Mouse (Mus musculus) CH12.LX (cell line): ENCODE data around the gene Krt222. TPM values are rescaled to one million over a fixed set of nuclear protein-coding genes. Genes with fewer than 3 reads are reported as not detected.

Experiments used
- DNase-seq: peaks from one replicate; pipeline ENCODE4 v3.0.0-alpha.2; 2013; ENCODE audit errors: extremely low read depth
- H3K27ac ChIP-seq: 2 replicates; pipeline ENCODE4 v1.5.1; 2012; ENCODE audit warnings: low read depth, mild to moderate bottlenecking, control low read depth, moderate library complexity; ENCODE audit not compliant: insufficient read depth
- H3K27me3 ChIP-seq: replicated peaks from 2 replicates; pipeline ENCODE3; 2012; ENCODE audit warnings: inconsistent platforms
- H3K36me3 ChIP-seq, 2 experiments: replicated peaks in 1 of 2; 2 replicates each; pipeline versions ENCODE3 to v1.6.1; 2012; ENCODE audit warnings: inconsistent platforms in 1 of 2, low read length in 1 of 2, mild to moderate bottlenecking in 1 of 2, mixed read lengths in 1 of 2, moderate library complexity in 1 of 2; ENCODE audit not compliant: control insufficient read depth in 1 of 2, insufficient read depth in 1 of 2
- H3K4me1 ChIP-seq, 2 experiments: 2 replicates each; pipeline ENCODE4 v1.6.1; 2012; ENCODE audit warnings: inconsistent platforms in 1 of 2, moderate library complexity in 1 of 2; ENCODE audit not compliant: insufficient read depth in 2 of 2, control insufficient read depth in 1 of 2
- H3K4me2 ChIP-seq: 2 replicates; pipeline ENCODE4 v1.6.1; 2012; ENCODE audit warnings: low read depth, mild to moderate bottlenecking, control low read depth; ENCODE audit not compliant: poor library complexity, insufficient read depth, severe bottlenecking
- H3K4me3 ChIP-seq, 3 experiments: fragments of 150-350 bp in 1 of 3; sonication (generic) in 1 of 3; replicated peaks in 1 of 3; 2 replicates each; pipeline versions ENCODE3 to v1.5.1; 2011 to 2012; ENCODE audit warnings: low read depth in 2 of 3, low read length in 2 of 3, mild to moderate bottlenecking in 2 of 3, moderate library complexity in 2 of 3, control low read depth in 1 of 3, improper control_type of control experiment in 1 of 3, inconsistent platforms in 1 of 3, mixed read lengths in 1 of 3; ENCODE audit not compliant: poor library complexity in 1 of 3
- H3K79me2 ChIP-seq: replicated peaks from 2 replicates; pipeline ENCODE4 v1.6.1; 2012; ENCODE audit warnings: mild to moderate bottlenecking, moderate library complexity; ENCODE audit not compliant: control insufficient read depth, poor library complexity, insufficient read depth, severe bottlenecking; ENCODE audit errors: extremely low read depth
- H3K9ac ChIP-seq: 2 replicates; pipeline ENCODE4 v1.6.1; 2012; ENCODE audit warnings: low read depth, mild to moderate bottlenecking, control low read depth, moderate library complexity; ENCODE audit not compliant: insufficient read depth
- H3K9me3 ChIP-seq: replicated peaks from 2 replicates; pipeline ENCODE3; 2012; ENCODE audit warnings: low read length, inconsistent platforms, mixed read lengths
- CHD1 ChIP-seq: IDR thresholded peaks from 2 replicates; pipeline ENCODE4 v1.6.1; 2012; ENCODE audit warnings: low read depth, low read length, improper control_type of control experiment, inconsistent platforms
- CTCF ChIP-seq, 2 experiments: IDR thresholded peaks in 1 of 2; conservative IDR thresholded peaks in 1 of 2; 2 replicates each; pipeline ENCODE4 v1.5.1; 2011 to 2012; ENCODE audit warnings: low read depth in 2 of 2, low read length in 2 of 2, improper control_type of control experiment in 1 of 2, inconsistent platforms in 1 of 2, mild to moderate bottlenecking in 1 of 2, moderate library complexity in 1 of 2
- E2F4 ChIP-seq: IDR thresholded peaks from 2 replicates; pipeline ENCODE4 v1.6.1; 2011; ENCODE audit warnings: low read depth, low read length, improper control_type of control experiment; ENCODE audit not compliant: insufficient replicate concordance
- ELF1 ChIP-seq: IDR thresholded peaks from 2 replicates; pipeline ENCODE4 v1.6.1; 2014; ENCODE audit warnings: low read depth, mild to moderate bottlenecking, inconsistent platforms, low read length, improper control_type of control experiment
- ETS1 ChIP-seq: conservative IDR thresholded peaks from 2 replicates; pipeline ENCODE4 v1.6.1; 2012; ENCODE audit warnings: low read depth, mild to moderate bottlenecking, inconsistent platforms, low read length, improper control_type of control experiment, moderate library complexity
- GABPA ChIP-seq: IDR thresholded peaks from 2 replicates; pipeline ENCODE4 v1.6.1; 2012; ENCODE audit warnings: low read depth, low read length, improper control_type of control experiment, inconsistent platforms; ENCODE audit not compliant: insufficient replicate concordance
- IRF4 ChIP-seq: IDR thresholded peaks from 2 replicates; pipeline ENCODE4 v1.6.1; 2014; ENCODE audit warnings: low read depth, mild to moderate bottlenecking, inconsistent platforms, low read length, improper control_type of control experiment
- JUND ChIP-seq: conservative IDR thresholded peaks from 2 replicates; pipeline ENCODE4 v1.6.1; 2011; ENCODE audit warnings: low read depth, low read length, improper control_type of control experiment
- KAT2A ChIP-seq: IDR thresholded peaks from 2 replicates; pipeline ENCODE4 v1.6.1; 2012; ENCODE audit warnings: low read length, improper control_type of control experiment, inconsistent platforms; ENCODE audit not compliant: insufficient replicate concordance
- MAX ChIP-seq: IDR thresholded peaks from 2 replicates; pipeline ENCODE4 v1.6.1; 2011; ENCODE audit warnings: low read length, improper control_type of control experiment
- MAZ ChIP-seq: IDR thresholded peaks from 2 replicates; pipeline ENCODE4 v1.6.1; 2012; ENCODE audit warnings: low read depth, mild to moderate bottlenecking, inconsistent platforms, low read length, improper control_type of control experiment, moderate library complexity
- MEF2A ChIP-seq: IDR thresholded peaks from 2 replicates; pipeline ENCODE4 v1.6.1; 2014; ENCODE audit warnings: low read depth, mild to moderate bottlenecking, inconsistent platforms, low read length, improper control_type of control experiment, borderline replicate concordance
- MXI1 ChIP-seq: IDR thresholded peaks from 2 replicates; pipeline ENCODE4 v1.6.1; 2011; ENCODE audit warnings: mild to moderate bottlenecking, low read depth, low read length, improper control_type of control experiment
- MYC ChIP-seq: IDR thresholded peaks from 2 replicates; pipeline ENCODE4 v1.6.1; 2011; ENCODE audit warnings: low read depth, mild to moderate bottlenecking, improper control_type of control experiment, low read length
- NELFE ChIP-seq: IDR thresholded peaks from 2 replicates; pipeline ENCODE4 v1.6.1; 2011; ENCODE audit warnings: low read depth, low read length, improper control_type of control experiment
- NRF1 ChIP-seq: IDR thresholded peaks from 2 replicates; pipeline ENCODE4 v1.6.1; 2014; ENCODE audit warnings: low read depth, mild to moderate bottlenecking, inconsistent platforms, low read length, improper control_type of control experiment, moderate library complexity
- PAX5 ChIP-seq: IDR thresholded peaks from 2 replicates; pipeline ENCODE4 v1.6.1; 2012; ENCODE audit warnings: low read length, inconsistent platforms, mixed read lengths
- POLR2A ChIP-seq: IDR thresholded peaks from 2 replicates; pipeline ENCODE4 v1.6.1; 2011; ENCODE audit warnings: low read depth, mild to moderate bottlenecking, improper control_type of control experiment, low read length
- POLR2AphosphoS2 ChIP-seq: IDR thresholded peaks from 2 replicates; pipeline ENCODE4 v1.6.1; 2011; ENCODE audit warnings: low read depth, low read length, improper control_type of control experiment
- RAD21 ChIP-seq: IDR thresholded peaks from 2 replicates; pipeline ENCODE4 v1.6.1; 2011; ENCODE audit warnings: low read depth, mild to moderate bottlenecking, low read length, improper control_type of control experiment, moderate library complexity
- RCOR1 ChIP-seq: conservative IDR thresholded peaks from 2 replicates; pipeline ENCODE4 v1.6.1; 2012; ENCODE audit warnings: low read depth, mild to moderate bottlenecking, inconsistent platforms, low read length, improper control_type of control experiment
- SIN3A ChIP-seq: IDR thresholded peaks from 2 replicates; pipeline ENCODE4 v1.6.1; 2012; ENCODE audit warnings: low read length, improper control_type of control experiment, inconsistent platforms
- SMC3 ChIP-seq: IDR thresholded peaks from 2 replicates; pipeline ENCODE4 v1.6.1; 2011; ENCODE audit warnings: low read depth, low read length, improper control_type of control experiment
- TBP ChIP-seq: conservative IDR thresholded peaks from 2 replicates; pipeline ENCODE4 v1.6.1; 2011; ENCODE audit warnings: low read depth, low read length, improper control_type of control experiment
- TCF12 ChIP-seq: IDR thresholded peaks from 2 replicates; pipeline ENCODE4 v1.6.1; 2014; ENCODE audit warnings: low read depth, mild to moderate bottlenecking, inconsistent platforms, low read length, improper control_type of control experiment
- UBTF ChIP-seq: IDR thresholded peaks from 2 replicates; pipeline ENCODE4 v1.6.1; 2012; ENCODE audit warnings: low read depth, mild to moderate bottlenecking, inconsistent platforms, low read length, improper control_type of control experiment, moderate library complexity
- USF2 ChIP-seq: conservative IDR thresholded peaks from 2 replicates; pipeline ENCODE4 v1.6.1; 2011; ENCODE audit warnings: low read depth, low read length, improper control_type of control experiment
- ZC3H11A ChIP-seq: IDR thresholded peaks from 2 replicates; pipeline ENCODE4 v1.6.1; 2012; ENCODE audit warnings: low read depth, mild to moderate bottlenecking, inconsistent platforms, low read length, improper control_type of control experiment
- ZNF384 ChIP-seq: IDR thresholded peaks from 2 replicates; pipeline ENCODE4 v1.6.1; 2012; ENCODE audit warnings: low read depth, low read length, improper control_type of control experiment, inconsistent platforms
- dilution Hi-C: fragments of 300-500 bp; cut with MboI; formaldehyde crosslinking; loops from 2 replicates; pipeline ENCODE4 v1.14.3; 2020; ENCODE audit warnings: low sequenced_read_pairs; ENCODE audit not compliant: extremely low pct_unique_long_range_greater_than_20kb, extremely low pct_ligation_motif_present
- in situ Hi-C: fragments of 300-500 bp; cut with MboI; formaldehyde crosslinking; loops from 3 replicates; pipeline ENCODE4 v1.14.3; 2019; ENCODE audit warnings: low sequenced_read_pairs, low pct_ligation_motif_present, low pct_unique_long_range_greater_than_20kb, mixed read lengths
- polyA plus RNA-seq: library from polyadenylated mRNA; unstranded; fragments of >175 nt; gene quantifications from 2 replicates; pipeline ENCODE4 v1.2.1, GENCODE M21; 2012; ENCODE audit warnings: low read depth; ENCODE audit not compliant: insufficient read length
- total RNA-seq, 2 experiments: library from RNA; depleted of rRNA; stranded (reverse); fragments of 300-350 nt in 1 of 2; fragments of >200 nt in 1 of 2; gene quantifications; 2 replicates each; pipeline ENCODE4 v1.2.3; 2012 to 2014

Gene Krt222
- total and polyA plus RNA-seq, 3 experiments, result 22.0 to 24.4 (median 22.9) TPM

DNA sequence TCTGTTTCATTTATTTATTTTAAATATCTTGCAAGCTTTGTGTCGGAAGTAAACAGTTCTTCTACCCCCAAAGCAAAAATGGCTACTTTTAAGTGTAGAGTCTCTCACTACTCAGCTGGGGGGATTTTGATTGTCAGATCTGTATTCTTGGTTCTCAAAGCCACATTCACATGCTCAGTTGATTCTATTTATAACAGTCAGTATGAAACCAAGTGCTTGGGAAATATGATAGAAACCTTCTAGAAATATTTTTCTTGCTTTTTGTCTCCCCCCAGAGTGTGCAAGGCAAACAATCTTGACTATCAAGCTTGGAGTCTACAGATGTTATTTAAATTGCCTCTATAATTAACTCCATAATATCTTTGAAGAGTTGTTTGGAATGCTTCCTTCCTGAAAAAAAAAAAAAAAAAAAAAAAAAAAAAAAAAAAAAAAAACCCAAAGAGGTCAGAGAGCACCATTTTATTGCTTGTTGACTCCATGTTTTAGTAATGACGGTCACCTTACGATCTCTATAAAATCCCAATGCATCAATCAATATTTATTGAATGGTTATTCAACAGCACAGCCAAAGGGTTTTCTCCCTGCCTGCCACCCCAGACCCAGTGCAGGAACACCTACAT lies 575 bp downstream of the Krt222 start:
- no peaks in the 10 kb centered on the region for H3K9me3 ChIP-seq
- peak overlapping the region; percentile 65 to 84 (median 78) for H3K4me3 ChIP-seq
- H3K36me3 ChIP-seq, result peaks cover 11 to 22% of the 10 kb centered on the region in 2 experiments
- H3K4me2 ChIP-seq, result peak overlapping the region; percentile 65; the same call in 1 of the 2 replicates
- peaks cover 17 to 36% of the 10 kb centered on the region in 2 experiments for H3K4me1 ChIP-seq
- dilution Hi-C loops, result no loop called here
- peaks cover 6% of the 10 kb centered on the region; the same call in 1 of the 2 replicates for H3K79me2 ChIP-seq
- peak; percentile 53 for DNase-seq
- H3K9ac ChIP-seq, result peak overlapping the region; percentile 75
- H3K27me3 ChIP-seq, result no peaks in the 10 kb centered on the region
- peak overlapping the region; percentile 78 for H3K27ac ChIP-seq
- no peak for TF ChIP-seq UBTF
- TF ChIP-seq ZNF384, result peak; percentile 97
- TF ChIP-seq POLR2A, result no peak
- TF ChIP-seq SMC3, result no peak
- TF ChIP-seq TCF12, result no peak
- TF ChIP-seq CHD1, result peak; percentile 93; the same call in 1 of the 2 replicates
- no peak for TF ChIP-seq KAT2A
- peak; percentile 62; the same call in 1 of the 2 replicates for TF ChIP-seq ETS1
- TF ChIP-seq POLR2AphosphoS2, result no peak
- no peak for TF ChIP-seq ZC3H11A
- 0 out of 2 replicates have a peak, but pooled peaks have one; percentile 47 for TF ChIP-seq MYC
- TF ChIP-seq PAX5, result no peak
- no peak for TF ChIP-seq MAZ
- no peak for TF ChIP-seq GABPA
- no peak for TF ChIP-seq USF2
- peak; percentile 90 for TF ChIP-seq MEF2A
- TF ChIP-seq CTCF (conservative IDR thresholded peaks at IDR 0.05 in 1 of 2, IDR thresholded peaks at IDR 0.05 in 1 of 2; ENCODE audit: low read depth in 2 of 2, low read length in 2 of 2), result no peak; a peak in 1 of 4 replicates
- TF ChIP-seq NRF1, result no peak
- TF ChIP-seq ELF1, result no peak
- no peak for TF ChIP-seq JUND
- peak; percentile 23 for TF ChIP-seq RAD21
- TF ChIP-seq TBP, result peak; percentile 54; the same call in 1 of the 2 replicates
- peak; percentile 66 for TF ChIP-seq SIN3A
- no peak for TF ChIP-seq RCOR1
- 0 out of 2 replicates have a peak, but pooled peaks have one; percentile 21 for TF ChIP-seq E2F4
- TF ChIP-seq NELFE, result no peak
- TF ChIP-seq MXI1, result no peak; the same call in 1 of the 2 replicates
- peak; percentile 50; the same call in 1 of the 2 replicates for TF ChIP-seq IRF4
- TF ChIP-seq MAX, result no peak
- in situ Hi-C loops, result loop anchor here (5.0 to 10.0 kb wide), 2 partner anchors 46 to 89 kb away; partner anchors contain the start of gene Ccr7
